Mouse (Mus musculus) neural tube, embryonic 14.5 days (tissue): ENCODE data around the gene Gm49378. TPM values are rescaled to one million over a fixed set of nuclear protein-coding genes. Genes with fewer than 3 reads are reported as not detected.

Experiments used
- polyA plus RNA-seq: library from polyadenylated mRNA; unstranded; fragments of >200 nt; fragmentation: Nextera tagmentation; extraction: Ambion mirVana; gene quantifications from 2 replicates; pipeline ENCODE4 v1.2.1, GENCODE M21; 2014

Gene Gm49378
- polyA plus RNA-seq, 1 experiment from 2014 or later, result 2.9 TPM

Other genes starting within 250 kb of the Gm49378 start
- 7.6 and 16.7 TPM in 2 replicates for gene Dhrs4, start 159.1 kb downstream of the Gm49378 start, polyA plus RNA-seq
- gene Carmil3, start 147.2 kb downstream of the Gm49378 start, polyA plus RNA-seq, result 28.5 and 46.2 TPM in 2 replicates
- 13.3 and 16.3 TPM in 2 replicates for gene Cpne6, start 127.5 kb downstream of the Gm49378 start, polyA plus RNA-seq
- gene Nrl, start 112.9 kb downstream of the Gm49378 start, polyA plus RNA-seq, result 0.13 and 0.20 TPM in 2 replicates
- gene Pck2, start 97.6 kb downstream of the Gm49378 start, polyA plus RNA-seq, result 17.6 and 19.5 TPM in 2 replicates
- gene Dcaf11, start 77.9 kb downstream of the Gm49378 start, polyA plus RNA-seq, result 112 and 114 TPM in 2 replicates
- 1.5 TPM in 1 of 2 replicates, not detected in the other for gene A730061H03Rik, start 77.5 kb downstream of the Gm49378 start, polyA plus RNA-seq
- 0.58 TPM in 1 of 2 replicates, not detected in the other for gene Fitm1, start 62.3 kb downstream of the Gm49378 start, polyA plus RNA-seq
- 200 and 226 TPM in 2 replicates for gene Psme1, start 59.8 kb downstream of the Gm49378 start, polyA plus RNA-seq
- gene Emc9, start 52.6 kb downstream of the Gm49378 start, polyA plus RNA-seq, result 38.9 and 48.8 TPM in 2 replicates
- gene Psme2, start 46.8 kb downstream of the Gm49378 start, polyA plus RNA-seq, result 162 and 184 TPM in 2 replicates
- 12.3 and 18.8 TPM in 2 replicates for gene Rnf31, start 46.2 kb downstream of the Gm49378 start, polyA plus RNA-seq
- 6.6 and 8.6 TPM in 2 replicates for gene Irf9, start 34.3 kb downstream of the Gm49378 start, polyA plus RNA-seq
- gene Rec8, start 19.9 kb downstream of the Gm49378 start, polyA plus RNA-seq, result 7.0 and 9.3 TPM in 2 replicates
- gene Ipo4, start 1.9 kb downstream of the Gm49378 start, polyA plus RNA-seq, result 109 and 110 TPM in 2 replicates
- gene Tm9sf1, start 5.9 kb upstream of the Gm49378 start, polyA plus RNA-seq, result 55.9 and 66.9 TPM in 2 replicates
- gene Tssk4, start 12.3 kb upstream of the Gm49378 start, polyA plus RNA-seq, result 0.24 TPM in 1 of 2 replicates, not detected in the other
- gene Mdp1, start 22.6 kb upstream of the Gm49378 start, polyA plus RNA-seq, result 69.0 and 75.5 TPM in 2 replicates
- 42.5 and 43.7 TPM in 2 replicates for gene Gmpr2, start 34.0 kb upstream of the Gm49378 start, polyA plus RNA-seq
- 550 and 603 TPM in 2 replicates for gene Nedd8, start 34.2 kb upstream of the Gm49378 start, polyA plus RNA-seq
- 28.3 and 28.6 TPM in 2 replicates for gene Tinf2, start 43.9 kb upstream of the Gm49378 start, polyA plus RNA-seq
- gene Tgm1, start 76.0 kb upstream of the Gm49378 start, polyA plus RNA-seq, result 0.11 and 0.33 TPM in 2 replicates
- 47.1 and 59.2 TPM in 2 replicates for gene Rabggta, start 84.4 kb upstream of the Gm49378 start, polyA plus RNA-seq
- gene Dhrs1, start 107.8 kb upstream of the Gm49378 start, polyA plus RNA-seq, result 73.6 and 75.5 TPM in 2 replicates
- 27.4 and 30.1 TPM in 2 replicates for gene Nop9, start 107.8 kb upstream of the Gm49378 start, polyA plus RNA-seq
- not detected in 2 replicates for gene Cideb, start 120.6 kb upstream of the Gm49378 start, polyA plus RNA-seq
- gene Ltb4r2, start 123.5 kb upstream of the Gm49378 start, polyA plus RNA-seq, result 0.27 and 0.59 TPM in 2 replicates
- 0.19 and 0.24 TPM in 2 replicates for gene Ltb4r1, start 128.1 kb upstream of the Gm49378 start, polyA plus RNA-seq
- 1.9 and 3.9 TPM in 2 replicates for gene Adcy4, start 146.2 kb upstream of the Gm49378 start, polyA plus RNA-seq
- gene Ripk3, start 151.0 kb upstream of the Gm49378 start, polyA plus RNA-seq, result 1.9 and 2.2 TPM in 2 replicates
- 5.5 and 10.4 TPM in 2 replicates for gene Nfatc4, start 185.2 kb upstream of the Gm49378 start, polyA plus RNA-seq
- gene Nynrin, start 216.1 kb upstream of the Gm49378 start, polyA plus RNA-seq, result 5.8 and 10.2 TPM in 2 replicates
- gene Cbln3, start 246.5 kb upstream of the Gm49378 start, polyA plus RNA-seq, result 0.24 and 0.91 TPM in 2 replicates
- 5.9 and 7.3 TPM in 2 replicates for gene Khnyn, start 247.1 kb upstream of the Gm49378 start, polyA plus RNA-seq